Mouse (Mus musculus) Patski (cell line): ENCODE results near the gene Agr2. TPM values are rescaled to one million over a fixed set of nuclear protein-coding genes. Genes with fewer than 3 reads are reported as not detected.

Source experiments
- ATAC-seq: fragments of 100-300 bp; one replicate; pipeline ENCODE4 v1.8.0; 2021
- CTCF ChIA-PET: fragments of 350-600 bp; sonication (Branson Sonifier 250); formaldehyde crosslinking; loops from one replicate; lab custom pipeline; 2022; ENCODE audit warnings: inconsistent platforms; lab: Charles Lee
- POLR2A ChIA-PET: fragments of 350-600 bp; sonication (Branson Sonifier 250); formaldehyde crosslinking; loops from one replicate; lab custom pipeline; 2022; ENCODE audit warnings: antibody characterized with exemption, inconsistent platforms; lab: Charles Lee
- DNase-seq: peaks from one replicate; pipeline ENCODE4 v3.0.0-alpha.2; 2011; ENCODE audit warnings: low read depth, low spot score
- H3K27me3 ChIP-seq: fragments of 371-371 bp; one replicate; pipeline ENCODE4 v1.5.1; 2021
- CTCF ChIP-seq: fragments of 100-300 bp; IDR thresholded peaks from one replicate; pipeline ENCODE4 v1.5.1; 2021
- in situ Hi-C: fragments of 300-500 bp; cut with MboI; formaldehyde crosslinking; loops from 3 replicates; pipeline ENCODE4 v1.11.1; 2018; ENCODE audit warnings: low pct_unique_long_range_greater_than_20kb, mixed read lengths
- polyA plus RNA-seq: library from polyadenylated mRNA; unstranded; gene quantifications from one replicate; pipeline ENCODE4 v1.2.3, GENCODE M21; 2021

Agr2 gene
- polyA plus RNA-seq, 1 experiment from 2014 or later: 0.09 TPM

DNA sequence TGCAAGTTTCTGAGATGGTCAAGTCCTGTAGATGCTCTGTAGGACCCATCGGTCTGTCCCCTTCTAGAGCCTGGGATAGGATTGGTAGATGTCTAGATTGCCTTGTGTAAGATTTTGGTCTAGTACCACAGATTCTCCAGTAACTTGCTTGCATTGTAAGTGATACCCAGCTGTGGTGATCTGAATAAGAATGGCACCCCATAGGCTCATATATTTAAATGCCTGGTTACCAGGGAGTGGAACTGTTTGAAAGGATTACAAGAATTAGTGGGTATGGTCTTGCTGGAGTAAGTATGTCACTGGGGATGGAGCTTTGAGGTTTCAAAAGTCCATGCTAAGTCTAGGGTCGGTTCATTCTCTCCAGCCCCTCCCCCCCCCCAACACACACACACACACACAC lies 28.0 kb downstream of the Agr2 start:
- H3K27me3 ChIP-seq: no peaks in the 10 kb centered on the region
- ChIA-PET POLR2A (no interaction called here), CTCF (interaction anchor here (1.6 kb wide), 1 partner anchor 11 kb away, joined by 3 read pairs; no protein-coding TSS in a partner anchor)
- TF ChIP-seq CTCF: no peak
- no peak for DNase-seq
- ATAC-seq: no peak
- in situ Hi-C loops: no loop called here

DNA sequence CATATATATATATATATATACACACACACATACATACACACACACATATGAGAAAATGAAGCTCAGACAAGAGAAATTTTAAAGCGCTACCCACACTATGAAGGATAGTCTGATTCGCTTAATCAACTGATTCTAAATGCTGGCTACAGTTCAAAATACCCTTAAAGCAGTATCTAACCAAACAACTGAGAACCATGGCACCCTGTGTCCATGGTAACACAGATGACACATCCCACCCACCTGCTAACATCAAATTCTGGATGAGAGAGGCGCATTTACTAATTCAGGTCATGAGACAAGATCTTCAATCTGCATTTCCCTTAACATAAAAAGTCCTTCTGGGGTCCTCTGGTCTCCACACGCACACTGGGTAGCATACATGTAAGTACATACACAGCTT lies 33.4 kb downstream of the Agr2 start:
- ATAC-seq: no peak
- no peaks in the 10 kb centered on the region for H3K27me3 ChIP-seq
- POLR2A ChIA-PET: no interaction called here
- no peak for DNase-seq
- no peak for TF ChIP-seq CTCF
- CTCF ChIA-PET: no interaction called here
- in situ Hi-C loops: no loop called here

DNA sequence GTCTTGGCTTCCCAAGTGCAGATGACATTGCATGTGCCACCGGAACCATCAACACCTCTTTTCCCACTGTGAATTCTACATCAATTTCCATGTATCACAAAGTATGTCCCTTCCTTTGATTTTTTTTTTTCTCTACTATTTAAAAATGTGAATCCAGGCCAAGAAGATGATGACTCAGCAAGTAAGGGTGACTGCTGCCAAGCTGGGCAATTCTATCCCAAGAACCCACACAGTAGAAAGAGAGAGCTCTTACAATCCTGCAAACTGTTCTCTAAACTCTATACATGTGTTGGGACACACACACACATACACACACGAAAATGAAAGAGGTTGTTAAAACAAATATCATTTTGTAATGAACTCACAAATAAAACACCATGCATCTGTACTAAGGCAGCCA lies 34.5 kb downstream of the Agr2 start:
- CTCF ChIA-PET: interaction anchor here (0.7 kb wide), 1 partner anchor 12 kb away, joined by 3 read pairs; no protein-coding TSS in a partner anchor
- TF ChIP-seq CTCF: no peak
- DNase-seq (no peak), ATAC-seq (no peak)
- H3K27me3 ChIP-seq: no peaks in the 10 kb centered on the region
- in situ Hi-C loops: no loop called here
- POLR2A ChIA-PET: no interaction called here

DNA sequence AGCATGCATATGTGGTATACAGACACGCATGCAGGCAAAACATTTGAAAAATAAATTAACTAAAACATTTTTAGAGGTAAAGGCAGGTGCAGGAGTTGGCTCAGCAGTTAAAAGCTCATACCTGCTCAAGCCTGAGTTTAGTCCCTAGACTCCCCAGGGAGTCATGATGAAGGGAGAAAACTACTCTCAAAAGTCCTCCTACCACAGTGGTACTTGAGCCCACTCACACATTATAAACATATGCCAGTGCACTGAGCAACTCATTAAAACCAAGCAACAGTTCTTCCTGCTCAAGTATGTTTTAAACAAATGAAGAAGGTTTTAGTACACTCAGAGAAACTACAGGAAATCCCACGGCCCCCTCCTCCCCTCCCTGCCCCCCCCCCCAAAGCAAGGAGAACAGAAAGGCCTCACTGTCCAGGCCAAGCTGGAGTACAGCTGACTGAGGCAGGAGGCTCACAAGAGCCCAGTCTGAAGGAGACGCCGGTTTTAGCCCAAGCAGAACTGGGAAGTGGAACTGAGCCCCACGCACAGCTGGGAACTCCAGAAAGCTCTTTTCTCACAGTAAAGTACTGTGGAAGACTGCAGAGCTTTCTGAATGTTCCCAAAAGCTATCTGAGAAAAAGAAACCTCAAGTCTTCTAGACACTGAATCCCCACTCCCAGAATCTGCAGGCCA lies 36.4 kb downstream of the Agr2 start:
- no peak for TF ChIP-seq CTCF
- DNase-seq (no peak), ATAC-seq (no peak)
- ChIA-PET POLR2A (no interaction called here), CTCF (no interaction called here)
- in situ Hi-C loops: no loop called here
- H3K27me3 ChIP-seq: no peaks in the 10 kb centered on the region

DNA sequence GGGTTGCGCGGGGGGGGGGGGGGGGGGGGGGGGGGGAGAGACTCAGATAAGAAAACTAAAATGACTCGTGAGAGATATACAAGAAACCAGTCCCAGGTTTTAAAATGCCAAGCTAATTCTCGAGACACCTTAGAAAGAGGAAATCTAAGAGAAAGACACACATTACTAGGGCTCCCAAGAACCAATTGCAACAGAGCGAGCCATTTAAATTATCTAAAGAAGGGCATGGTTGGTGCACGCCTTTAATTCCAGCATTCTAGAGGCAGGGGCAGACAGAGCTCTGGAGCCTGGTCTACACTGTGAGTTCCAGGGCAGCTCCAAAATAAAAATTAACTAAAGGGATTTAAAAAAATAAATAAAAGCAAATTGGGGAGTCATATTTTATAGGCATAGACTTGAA lies 37.0 kb downstream of the Agr2 start:
- no peaks in the 10 kb centered on the region for H3K27me3 ChIP-seq
- POLR2A ChIA-PET: no interaction called here
- in situ Hi-C loops: no loop called here
- DNase-seq (no peak), ATAC-seq (no peak)
- no peak for TF ChIP-seq CTCF
- CTCF ChIA-PET: no interaction called here

DNA sequence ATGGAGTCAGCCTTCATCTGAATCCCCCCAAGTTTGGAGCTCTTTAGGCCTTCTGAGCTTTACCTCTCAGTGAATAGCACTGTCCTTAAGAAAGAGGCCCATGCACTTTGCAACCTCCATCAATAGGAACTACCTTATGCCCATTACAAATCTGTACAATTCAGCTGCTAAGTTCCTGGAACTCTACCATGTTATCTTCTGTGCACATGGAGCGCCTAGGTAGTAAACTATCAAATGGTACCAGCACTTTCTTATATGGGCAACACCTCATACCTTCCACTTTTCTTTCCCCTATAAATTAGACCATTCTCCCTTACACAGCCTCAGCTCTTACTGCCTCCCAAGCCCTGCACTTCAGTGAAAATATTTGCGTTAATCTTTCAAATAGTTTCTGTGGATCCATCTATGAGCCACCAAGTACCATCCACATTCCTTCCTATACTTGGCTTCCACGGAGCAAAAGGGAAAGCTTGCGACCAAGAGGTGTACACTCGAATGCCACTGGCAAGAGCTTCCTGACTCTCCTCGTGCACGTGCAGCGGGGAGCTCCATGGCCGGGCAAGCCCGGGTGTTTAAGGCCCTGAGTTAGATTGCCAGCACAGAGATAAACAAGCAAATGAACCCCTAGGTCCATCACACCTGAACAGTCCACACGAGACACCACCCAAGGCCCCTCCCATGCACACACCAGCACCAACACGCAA lies 38.1 kb downstream of the Agr2 start:
- DNase-seq: no peak
- TF ChIP-seq CTCF: no peak
- H3K27me3 ChIP-seq: no peaks in the 10 kb centered on the region
- ChIA-PET POLR2A (no interaction called here), CTCF (interaction anchor here (1.0 kb wide), 1 partner anchor 10 kb away, joined by 3 read pairs; no protein-coding TSS in a partner anchor)
- ATAC-seq: no peak
- in situ Hi-C loops: no loop called here

DNA sequence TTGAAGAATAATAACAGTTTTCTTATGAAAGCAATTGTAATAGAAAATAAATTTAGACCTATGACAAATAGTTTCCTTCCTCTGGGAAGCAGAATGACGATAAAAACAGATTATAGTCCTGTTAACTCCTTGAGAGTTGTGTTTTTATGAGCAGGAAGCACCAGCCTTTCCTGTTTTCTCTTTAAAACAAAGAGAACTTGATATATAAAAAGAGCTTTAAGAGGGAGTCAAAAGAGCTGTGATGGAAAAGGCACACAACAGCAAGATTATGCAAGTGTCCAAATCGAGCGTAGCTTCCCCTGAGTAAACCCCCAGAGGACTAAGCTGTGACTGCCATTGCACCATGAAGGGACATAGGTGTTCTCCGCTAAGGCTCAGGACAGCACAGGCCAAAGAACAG lies 39.7 kb downstream of the Agr2 start:
- CTCF ChIA-PET: no interaction called here
- in situ Hi-C loops: no loop called here
- no peak for DNase-seq
- no peaks in the 10 kb centered on the region for H3K27me3 ChIP-seq
- TF ChIP-seq CTCF: no peak
- POLR2A ChIA-PET: no interaction called here
- ATAC-seq: no peak

DNA sequence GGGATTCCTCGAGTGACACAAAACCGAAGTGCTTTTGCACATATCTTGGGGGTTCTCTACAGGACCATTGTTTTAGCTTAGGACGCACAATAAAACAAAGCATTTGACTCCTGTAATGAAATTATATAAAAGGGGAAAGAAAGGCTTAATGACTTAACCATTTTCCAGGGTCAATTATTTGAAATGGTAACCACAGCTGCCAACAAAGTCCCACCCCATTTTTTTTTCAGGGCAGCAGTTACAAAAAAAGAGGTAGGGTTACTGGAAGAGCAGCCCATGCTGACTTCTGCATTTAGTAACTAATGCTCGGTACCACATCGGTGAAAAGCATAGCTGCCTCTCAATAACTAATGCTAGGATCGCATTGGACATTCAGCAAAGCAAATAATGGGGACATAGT lies 42.8 kb downstream of the Agr2 start:
- no peaks in the 10 kb centered on the region for H3K27me3 ChIP-seq
- DNase-seq (no peak), ATAC-seq (no peak)
- in situ Hi-C loops: no loop called here
- TF ChIP-seq CTCF: no peak
- ChIA-PET CTCF (interaction anchor here (1.3 kb wide), 1 partner anchor 10 kb away, joined by 4 read pairs; no protein-coding TSS in a partner anchor), POLR2A (no interaction called here)

DNA sequence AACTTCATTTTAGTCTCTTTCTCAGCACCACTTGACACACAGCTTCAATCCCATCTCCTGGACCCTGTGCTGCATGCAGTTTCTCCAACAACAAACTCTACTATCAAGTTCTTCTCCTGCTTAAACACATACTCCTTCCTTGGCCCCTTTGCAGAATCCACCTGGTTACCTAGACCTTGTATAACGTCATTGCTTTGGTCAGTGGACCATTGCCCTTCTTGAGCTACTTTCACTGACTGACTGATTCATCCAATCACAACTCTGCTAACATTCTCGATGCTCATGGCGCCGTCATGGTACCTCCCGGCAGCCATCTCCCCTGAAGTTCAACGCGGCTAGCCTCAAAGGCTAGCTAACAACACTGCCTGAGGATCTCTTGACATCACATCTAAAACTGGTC lies 43.4 kb downstream of the Agr2 start:
- in situ Hi-C loops: no loop called here
- ChIA-PET POLR2A (no interaction called here), CTCF (interaction anchor here (1.3 kb wide), 1 partner anchor 11 kb away, joined by 4 read pairs; no protein-coding TSS in a partner anchor)
- DNase-seq: no peak
- no peaks in the 10 kb centered on the region for H3K27me3 ChIP-seq
- no peak for ATAC-seq
- TF ChIP-seq CTCF: no peak

DNA sequence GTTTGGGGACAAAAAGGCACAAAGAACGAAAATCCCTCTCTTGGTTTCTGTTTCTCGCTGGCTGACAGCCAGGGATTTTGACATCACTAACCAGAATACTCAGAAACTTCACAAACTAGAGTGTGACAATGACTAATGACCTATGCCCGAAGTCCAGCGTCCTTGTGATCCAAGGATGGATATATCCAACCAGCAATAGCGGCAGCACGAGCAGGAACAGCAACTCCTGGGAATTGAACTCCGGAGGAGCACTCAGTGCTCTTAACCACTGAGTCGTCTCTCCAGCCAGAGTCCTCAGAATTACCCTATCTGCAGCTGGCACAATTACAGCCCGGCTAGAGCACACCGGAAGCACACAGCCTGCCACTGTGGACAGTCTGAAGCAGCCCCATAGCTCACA lies 44.1 kb downstream of the Agr2 start:
- CTCF ChIA-PET: no interaction called here
- POLR2A ChIA-PET: no interaction called here
- in situ Hi-C loops: no loop called here
- no peak for ATAC-seq
- no peak for TF ChIP-seq CTCF
- H3K27me3 ChIP-seq: peaks cover 3% of the 10 kb centered on the region
- DNase-seq: no peak

DNA sequence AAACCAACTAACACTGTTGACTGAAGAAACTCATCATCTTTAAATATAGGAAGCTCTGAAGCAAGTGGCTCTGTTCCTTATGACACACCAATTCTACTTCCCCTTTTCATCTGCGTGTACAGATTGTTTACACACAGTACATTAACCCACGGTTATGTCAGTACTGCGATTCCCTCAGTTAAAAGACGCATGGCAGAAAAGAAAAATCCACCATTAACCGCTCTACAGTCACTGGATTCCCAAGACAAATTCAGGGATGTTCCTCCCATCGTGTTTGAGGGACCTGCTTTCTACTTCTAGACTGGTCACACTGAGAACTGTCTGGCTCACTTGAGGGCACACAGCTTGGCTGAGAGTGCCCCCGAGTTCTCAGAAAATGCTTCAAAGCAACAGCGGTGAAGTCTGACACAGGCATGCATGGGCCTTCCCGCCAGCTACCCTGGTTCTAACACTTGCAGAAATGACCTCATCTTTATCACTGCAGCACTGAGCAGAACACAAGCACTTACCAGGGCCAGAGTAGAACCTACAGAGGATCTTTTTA lies 46.9 kb downstream of the Agr2 start:
- no peak for DNase-seq
- no peak for ATAC-seq
- ChIA-PET CTCF (interaction anchor here (1.0 kb wide), 1 partner anchor 13 kb away, joined by 3 read pairs; no protein-coding TSS in a partner anchor), POLR2A (no interaction called here)
- TF ChIP-seq CTCF: no peak
- in situ Hi-C loops: no loop called here
- H3K27me3 ChIP-seq: peaks cover 19% of the 10 kb centered on the region
